Mouse (Mus musculus) CH12.LX (cell line): Measurements from ENCODE around the gene Dennd2c.

Experiments
- CHD2 ChIP-seq: IDR thresholded peaks from 2 replicates; pipeline ENCODE4 v1.6.1; 2011; ENCODE audit warnings: low read length, improper control_type of control experiment
- CTCF ChIP-seq, 2 experiments: IDR thresholded peaks in 1 of 2; conservative IDR thresholded peaks in 1 of 2; 2 replicates each; pipeline ENCODE4 v1.5.1; 2011 to 2012; ENCODE audit warnings: low read depth in 2 of 2, low read length in 2 of 2, improper control_type of control experiment in 1 of 2, inconsistent platforms in 1 of 2, mild to moderate bottlenecking in 1 of 2, moderate library complexity in 1 of 2
- EP300 ChIP-seq: IDR thresholded peaks from 2 replicates; pipeline ENCODE4 v1.6.1; 2011; ENCODE audit warnings: low read length, improper control_type of control experiment
- GABPA ChIP-seq: IDR thresholded peaks from 2 replicates; pipeline ENCODE4 v1.6.1; 2012; ENCODE audit warnings: low read depth, low read length, improper control_type of control experiment, inconsistent platforms; ENCODE audit not compliant: insufficient replicate concordance
- KAT2A ChIP-seq: IDR thresholded peaks from 2 replicates; pipeline ENCODE4 v1.6.1; 2012; ENCODE audit warnings: low read length, improper control_type of control experiment, inconsistent platforms; ENCODE audit not compliant: insufficient replicate concordance
- MAFK ChIP-seq: IDR thresholded peaks from 2 replicates; pipeline ENCODE4 v1.6.1; 2011; ENCODE audit warnings: low read length, improper control_type of control experiment; ENCODE audit not compliant: insufficient replicate concordance
- POLR2A ChIP-seq: IDR thresholded peaks from 2 replicates; pipeline ENCODE4 v1.6.1; 2011; ENCODE audit warnings: low read depth, mild to moderate bottlenecking, improper control_type of control experiment, low read length
- POLR2AphosphoS2 ChIP-seq: IDR thresholded peaks from 2 replicates; pipeline ENCODE4 v1.6.1; 2011; ENCODE audit warnings: low read depth, low read length, improper control_type of control experiment
- ZKSCAN1 ChIP-seq: IDR thresholded peaks from 2 replicates; pipeline ENCODE4 v1.6.1; 2012; ENCODE audit warnings: low read depth, inconsistent platforms, low read length, improper control_type of control experiment, borderline replicate concordance

DNA sequence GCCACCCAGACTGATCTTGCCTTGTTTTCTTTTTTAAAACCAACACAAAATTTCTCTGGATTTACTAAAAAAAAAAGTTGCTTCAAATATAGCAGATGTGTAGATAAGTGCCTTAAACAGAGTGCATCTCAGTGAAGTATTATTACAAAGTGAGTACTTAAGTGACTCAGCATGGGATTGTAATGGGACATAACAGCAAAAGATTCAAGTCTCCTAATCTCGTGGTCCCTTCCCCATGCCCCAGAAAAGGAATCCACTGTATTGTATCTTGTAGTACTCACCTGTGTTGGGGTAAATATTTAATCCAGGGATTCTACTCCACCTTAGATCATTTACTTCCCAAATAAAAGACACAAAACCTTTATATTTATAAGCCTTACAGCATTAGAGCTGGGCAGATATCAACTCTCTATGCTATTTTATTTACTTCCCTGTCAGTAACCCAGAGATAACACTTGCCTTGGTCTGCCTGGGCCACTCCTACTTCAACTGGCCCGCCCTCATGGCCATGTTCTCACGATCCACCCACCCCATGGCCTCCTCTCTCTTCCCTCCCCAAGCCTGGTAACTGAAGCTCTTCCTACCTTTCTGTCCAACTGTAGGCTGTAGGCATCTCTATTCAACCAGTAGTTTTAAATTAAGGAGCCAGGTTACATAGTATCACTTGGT is 57.0 kb downstream of the Dennd2c start:
- TF ChIP-seq CTCF (conservative IDR thresholded peaks at IDR 0.05 in 1 of 2, IDR thresholded peaks at IDR 0.05 in 1 of 2; ENCODE audit: low read depth in 2 of 2, low read length in 2 of 2) (no peak), POLR2A (no peak), MAFK (no peak), CHD2 (no peak), EP300 (no peak), ZKSCAN1 (no peak), GABPA (no peak), POLR2AphosphoS2 (no peak), KAT2A (no peak)
